Mouse (Mus musculus): ENCODE results near the gene Sit1.
"Not testable (repeated sequence)": the region's sequence is repeated elsewhere in the genome, so short reads cannot be mapped to it uniquely, and the experiment has no call there.

The Sit1 gene

DNA sequence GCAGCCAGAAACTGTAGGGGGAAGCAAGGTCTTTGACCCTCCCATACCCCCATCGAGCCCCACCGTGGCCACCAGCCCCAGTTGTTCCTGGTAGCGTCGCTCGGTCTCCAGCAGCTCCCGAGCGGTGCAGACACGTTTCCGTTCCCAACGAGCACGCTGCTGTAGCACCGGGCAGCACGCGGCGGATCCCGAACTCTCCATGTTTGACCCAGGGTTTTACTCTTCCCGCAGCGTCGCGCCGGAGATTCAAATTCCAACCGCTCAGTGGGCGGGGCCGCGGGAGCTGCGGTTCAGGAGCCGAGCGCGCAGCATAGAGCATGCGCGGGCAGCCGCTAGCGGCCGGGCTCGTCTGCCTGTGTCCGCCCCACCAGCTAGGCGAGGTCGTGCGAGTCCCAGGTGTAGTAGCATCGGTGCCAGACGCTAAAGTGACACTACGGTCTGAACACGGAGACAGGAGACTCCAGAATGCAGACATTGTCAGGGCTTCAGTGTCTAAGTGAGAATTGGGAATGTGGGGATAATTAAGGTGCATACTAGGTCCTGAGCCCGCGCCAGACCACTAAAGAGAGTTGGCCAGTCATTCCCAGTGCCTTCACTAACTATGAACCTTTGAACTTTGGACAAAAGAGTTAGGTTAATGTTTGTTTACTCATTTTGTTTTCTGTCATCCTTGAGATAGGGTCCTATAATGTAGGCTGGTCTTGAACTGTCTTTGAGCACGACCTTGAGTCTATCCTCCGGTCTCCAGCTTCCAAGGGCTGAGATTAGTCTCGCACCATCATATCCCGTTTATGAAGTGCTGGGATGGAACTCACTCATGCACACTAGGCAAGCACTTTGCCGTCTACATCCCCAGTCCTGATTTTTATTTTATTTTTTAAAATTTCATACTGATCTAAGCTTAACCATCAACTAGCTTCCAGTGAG lies 16.1 kb upstream of the Sit1 start, which contains the start of gene Arhgef39:
Gene Arhgef39, minus strand, starts transcription at position 289 of the 927 bp plus-strand sequence.
- peak; percentile 59 for DNase-seq

DNA sequence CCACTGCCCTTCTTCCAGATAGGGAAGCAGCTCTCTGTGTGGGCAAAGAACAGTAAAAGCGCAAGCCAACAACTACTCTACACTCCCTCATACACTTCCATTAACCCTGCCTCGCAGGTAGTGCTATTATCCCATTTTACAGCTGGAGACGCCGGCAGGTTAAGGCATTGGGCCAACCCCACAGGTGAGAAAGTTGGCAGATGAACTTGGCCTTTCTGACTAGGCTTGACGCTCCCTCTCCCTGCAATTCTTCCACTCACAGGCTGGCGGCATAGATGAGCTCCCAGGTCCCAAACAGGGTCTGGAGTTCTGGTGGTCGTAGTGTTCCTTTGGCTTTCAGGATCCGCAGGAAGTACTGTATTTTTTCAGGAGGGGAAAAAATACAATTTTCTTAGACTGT lies 15.4 kb upstream of the Sit1 start:
- DNase-seq = no peak

DNA sequence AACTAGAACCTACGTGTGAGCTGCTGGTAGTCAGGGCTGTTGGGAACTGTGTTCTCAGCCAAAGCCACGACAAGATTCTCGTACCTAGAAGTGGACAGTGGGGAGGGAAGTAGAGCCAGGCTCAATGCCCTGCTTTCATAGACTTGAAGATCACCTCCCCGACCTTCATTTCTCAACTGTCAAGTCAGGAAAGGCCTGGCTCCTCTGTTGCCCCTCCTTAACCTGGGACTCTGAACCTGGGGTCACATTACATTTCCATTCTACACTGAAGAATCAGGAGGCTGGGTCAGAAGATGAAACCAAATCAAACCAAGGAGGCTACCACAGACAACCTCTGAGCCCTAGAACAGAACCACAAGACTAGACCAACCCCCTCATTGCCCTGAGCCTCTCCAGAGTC lies 14.4 kb upstream of the Sit1 start:
- DNase-seq = no peak

DNA sequence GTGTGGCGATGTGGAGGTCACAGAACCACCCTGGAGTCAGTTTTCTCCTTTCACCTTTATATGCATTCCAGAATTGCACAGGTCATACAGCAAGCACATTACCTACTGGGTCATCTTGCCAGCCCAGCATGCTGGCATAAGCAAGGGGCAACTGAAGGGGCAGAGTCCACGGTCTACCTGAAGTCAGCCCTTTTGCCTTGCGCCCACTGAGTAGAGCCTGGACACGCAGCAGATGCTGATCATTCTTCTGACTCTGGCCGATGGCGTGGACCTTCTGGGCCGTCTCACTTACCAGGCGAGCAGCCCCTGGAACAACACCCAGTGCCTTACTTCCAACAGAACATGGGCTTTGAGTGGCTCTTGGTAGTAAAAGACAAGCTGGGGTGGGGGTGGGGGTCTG lies 13.9 kb upstream of the Sit1 start:
- no peak for DNase-seq

DNA sequence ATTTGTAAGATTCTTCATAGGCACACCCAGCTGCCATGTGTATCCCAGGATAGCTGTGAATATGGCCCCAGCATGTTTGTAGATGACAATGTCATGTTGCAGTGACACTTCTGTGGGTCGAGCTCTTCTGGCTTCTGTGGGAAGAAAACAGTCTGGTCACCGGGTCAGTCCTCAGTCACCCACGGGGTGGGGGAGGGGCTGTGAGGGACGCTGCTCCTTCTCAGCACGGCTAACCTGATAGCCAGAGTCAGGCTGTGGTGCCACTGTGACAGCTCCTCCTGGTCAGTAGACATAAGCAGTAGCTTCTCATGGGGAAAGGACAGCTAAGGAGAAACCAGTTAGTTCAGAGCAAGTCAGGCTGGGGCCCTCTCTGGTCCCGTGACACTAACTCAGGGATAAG lies 13.1 kb upstream of the Sit1 start:
- no peak for DNase-seq

DNA sequence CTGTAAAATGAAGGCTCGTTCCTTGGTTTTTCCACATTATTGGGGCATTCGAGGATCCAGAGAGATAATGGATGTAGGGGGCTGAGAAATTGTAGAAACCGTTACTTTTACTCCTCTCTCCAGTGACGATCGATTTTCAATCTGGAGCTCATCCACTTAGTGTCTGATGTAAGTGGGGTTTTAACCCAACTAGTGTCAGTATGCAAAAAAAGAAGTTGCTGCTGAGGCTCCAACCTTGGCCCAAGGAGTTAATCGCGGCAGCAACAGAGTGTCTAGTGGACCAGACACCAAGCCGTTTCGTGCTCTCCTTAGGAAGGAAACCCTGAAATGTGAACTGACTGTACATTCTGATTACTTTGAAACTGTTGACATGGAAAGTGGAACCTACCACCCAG lies 10.3 kb upstream of the Sit1 start:
- DNase-seq = no peak

DNA sequence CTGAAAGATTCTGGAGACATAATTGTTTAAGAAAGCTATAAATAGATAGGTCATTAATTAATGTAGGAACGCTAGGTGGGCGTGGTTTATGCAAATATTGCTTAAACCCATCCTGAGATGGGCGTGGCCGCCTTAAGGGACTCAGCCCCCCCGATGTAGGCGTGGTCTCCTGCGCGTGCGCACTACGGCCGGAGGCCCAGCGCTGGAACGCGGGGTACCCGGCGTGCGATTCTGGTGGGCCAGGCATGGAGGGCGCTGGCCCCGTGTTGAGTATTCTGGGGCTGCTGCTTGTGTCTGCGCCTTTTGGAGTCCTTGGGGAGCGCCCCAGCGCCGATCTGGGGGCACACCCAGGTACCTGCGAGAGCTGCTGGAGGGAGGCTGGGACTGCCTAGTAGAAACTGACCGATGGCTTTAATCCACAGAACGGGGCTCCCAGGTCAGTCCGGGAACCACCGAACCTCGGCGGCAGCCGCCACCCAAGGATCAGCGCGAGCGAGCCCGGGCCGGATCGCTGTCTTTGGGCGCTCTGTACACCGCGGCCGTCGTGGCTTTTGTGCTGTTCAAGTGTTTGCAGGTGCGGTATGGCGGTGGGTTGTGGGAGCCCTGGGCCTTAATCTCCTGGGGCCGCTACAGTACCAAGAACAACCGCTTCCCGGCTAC lies 9.8 kb upstream of the Sit1 start:
- peak; percentile 96 for DNase-seq

DNA sequence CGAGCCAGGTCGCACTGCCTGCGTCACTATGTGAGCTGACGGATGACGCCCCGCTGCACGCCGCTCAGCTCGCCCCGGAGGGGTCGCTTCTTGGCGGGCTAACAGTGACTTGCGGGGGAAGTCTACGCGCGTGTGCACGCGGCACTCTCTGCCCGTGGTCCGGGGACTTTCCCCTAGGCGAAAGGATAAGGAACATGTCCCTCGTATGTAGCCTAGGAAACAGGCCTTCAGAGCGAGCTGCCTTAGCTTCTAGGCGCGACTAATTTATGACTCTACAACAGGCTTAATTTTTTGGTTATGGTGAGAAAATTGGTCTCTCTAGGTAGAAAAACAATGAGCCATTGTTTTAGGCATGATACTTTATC lies 9.3 kb upstream of the Sit1 start, which contains the start of gene Ccdc107:
Gene Ccdc107, plus strand, starts transcription at position 80 of the 365 bp plus-strand sequence.
- DNase-seq = peak; percentile 98

DNA sequence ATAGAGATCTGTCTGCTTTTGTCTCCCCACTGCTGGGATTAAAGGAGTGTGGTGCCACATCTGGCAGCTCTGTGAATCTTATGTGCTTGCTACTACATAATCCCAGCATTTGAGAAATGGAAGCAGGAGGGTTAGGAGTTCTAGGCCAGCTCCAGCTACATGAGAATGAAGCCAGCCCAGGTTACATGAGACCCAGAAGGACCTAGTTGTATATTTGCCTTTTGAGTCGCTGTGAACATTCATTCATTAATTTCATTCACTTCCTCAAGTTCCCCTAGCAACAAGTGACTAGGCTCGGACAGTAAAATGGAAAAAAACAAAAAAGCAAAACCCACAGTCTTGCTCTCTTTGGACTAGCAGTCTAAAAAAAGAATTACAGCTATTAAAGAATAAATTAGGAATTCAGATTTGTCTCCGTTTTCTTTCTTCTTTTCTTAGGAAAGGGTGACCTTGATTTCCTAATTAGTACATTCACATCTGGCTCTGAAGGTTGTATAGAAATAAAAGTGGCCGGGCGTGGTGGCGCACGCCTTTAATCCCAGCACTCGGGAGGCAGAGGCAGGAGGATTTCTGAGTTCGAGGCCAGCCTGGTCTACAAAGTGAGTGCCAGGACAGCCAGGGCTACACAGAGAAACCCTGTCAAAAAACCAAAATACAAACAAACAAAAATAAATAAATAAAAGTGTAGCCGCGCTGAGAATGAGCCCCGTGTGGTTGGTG lies 8.7 kb upstream of the Sit1 start:
- no peak for DNase-seq

DNA sequence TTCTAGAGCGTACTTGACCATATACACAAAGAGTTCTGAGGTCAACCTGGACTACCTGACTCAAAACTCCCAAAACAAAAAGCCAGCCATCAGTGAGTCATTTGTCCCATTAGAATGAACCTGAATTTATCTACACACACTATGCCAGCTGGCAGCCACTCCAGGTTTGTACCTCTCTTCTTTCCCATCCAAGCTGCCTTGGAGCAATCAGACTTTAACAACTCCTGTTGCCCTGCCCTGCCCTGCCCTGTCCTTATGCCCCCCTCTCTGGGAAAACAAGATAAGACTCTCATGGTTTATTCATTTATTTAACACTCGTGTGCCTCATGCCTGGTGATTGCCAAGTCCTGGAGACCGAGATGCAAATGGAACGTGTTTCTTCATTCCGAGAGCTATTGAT lies 7.3 kb upstream of the Sit1 start:
- no peak for DNase-seq

DNA sequence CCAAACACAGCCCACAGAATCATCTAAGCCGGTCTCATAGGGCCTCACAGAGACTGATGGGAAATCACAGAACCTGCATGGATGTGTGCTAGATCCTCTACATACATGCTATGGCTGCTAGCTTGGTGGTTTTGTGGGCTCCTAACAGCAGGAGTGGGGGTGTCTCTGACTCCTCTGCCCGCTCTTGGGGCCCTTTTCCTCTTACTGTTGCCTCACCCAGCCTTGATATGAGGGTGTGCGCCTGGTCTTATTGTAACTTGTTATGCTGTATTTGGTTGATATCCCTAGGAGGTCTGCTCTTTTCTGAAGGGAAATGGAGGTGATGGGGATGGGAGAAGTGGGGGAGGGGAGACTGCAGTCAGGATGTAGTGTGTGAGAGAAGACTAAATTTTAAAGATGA lies 6.1 kb upstream of the Sit1 start:
- DNase-seq = no peak

DNA sequence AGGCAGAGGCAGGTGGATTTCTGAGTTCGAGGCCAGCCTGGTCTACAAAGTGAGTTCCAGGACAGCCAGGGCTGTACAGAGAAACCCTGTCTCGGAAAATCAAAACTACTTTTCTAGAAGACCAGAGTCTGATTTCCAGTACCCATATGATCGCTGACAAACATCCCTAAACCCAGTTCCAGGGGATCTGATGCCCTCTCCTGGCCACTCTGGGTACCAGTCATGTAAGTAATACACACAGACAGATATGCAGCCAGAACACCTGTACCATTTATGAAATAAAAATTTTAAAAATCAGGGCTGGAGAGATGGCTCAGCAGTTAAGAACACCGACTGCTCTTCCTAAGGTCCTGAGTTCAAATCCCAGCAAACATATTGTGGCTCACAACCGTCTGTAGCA lies 2.1 kb upstream of the Sit1 start:
- DNase-seq = not testable (repeated sequence)

DNA sequence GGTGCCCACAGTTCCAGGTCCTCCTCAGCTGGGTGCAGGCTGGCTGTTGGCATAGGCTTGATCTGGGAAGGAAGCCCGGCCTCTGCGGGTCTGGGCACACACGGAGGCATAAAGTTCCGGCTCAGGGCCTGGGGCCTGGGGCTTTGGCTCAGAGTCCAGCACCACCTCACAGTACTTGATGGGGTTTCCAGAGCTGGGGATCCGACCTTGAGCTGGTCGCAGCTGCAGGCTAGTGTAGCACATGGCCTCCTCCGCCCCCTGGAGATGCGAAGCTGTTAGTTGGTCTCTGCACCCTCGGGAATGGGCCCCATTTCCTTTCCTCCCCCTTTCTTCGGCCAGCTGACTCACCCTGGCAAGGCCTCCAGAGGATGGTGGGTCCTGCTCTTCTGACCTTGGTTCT lies 943 bp downstream of the Sit1 start:
- no peak for DNase-seq

DNA sequence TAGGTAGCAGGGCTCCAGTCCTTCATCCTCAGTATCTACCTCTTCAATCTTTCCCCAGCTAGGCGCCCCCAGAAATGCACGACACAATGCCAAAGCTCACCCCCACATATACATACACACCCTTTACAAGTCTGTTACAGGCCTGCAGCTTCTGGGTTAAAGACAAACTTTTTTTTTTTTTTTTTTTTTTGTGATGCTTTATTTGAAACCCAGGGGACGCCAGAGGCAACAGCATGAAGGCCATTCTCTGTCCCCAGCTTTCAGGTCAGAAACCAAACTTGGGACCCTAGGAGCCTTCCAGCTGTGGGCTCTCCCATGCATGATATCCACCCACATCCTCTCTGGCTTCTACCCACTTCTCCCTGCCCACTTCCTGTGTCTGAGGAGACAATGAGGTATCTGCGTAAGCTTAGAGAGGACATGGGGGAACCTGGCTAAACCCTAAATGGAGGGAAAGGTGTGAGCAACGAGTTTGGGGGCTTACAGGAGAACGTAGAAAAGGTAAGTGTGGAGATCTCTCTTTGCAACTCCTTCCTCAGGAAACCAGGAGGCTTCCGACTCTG lies 1.6 kb downstream of the Sit1 start:
- no peak for DNase-seq

DNA sequence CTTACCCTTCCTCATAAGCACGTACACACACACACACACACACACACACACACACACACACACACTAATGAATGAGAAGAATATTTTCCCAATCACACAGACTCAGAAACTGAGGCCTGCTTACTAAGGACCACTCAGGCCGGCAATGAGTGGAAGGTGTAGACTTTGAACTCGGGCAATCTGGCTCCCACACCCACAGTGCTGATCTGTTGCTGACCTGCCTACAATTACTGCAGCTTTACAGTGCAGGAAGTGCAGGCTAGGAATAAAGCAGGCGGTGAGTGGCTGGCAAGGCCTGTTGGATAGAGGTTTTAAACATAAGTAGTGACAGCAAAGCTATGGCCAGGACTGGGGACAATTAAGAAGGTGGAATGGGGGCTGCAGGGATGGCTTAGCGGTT lies 2.5 kb downstream of the Sit1 start:
- no peak for DNase-seq

DNA sequence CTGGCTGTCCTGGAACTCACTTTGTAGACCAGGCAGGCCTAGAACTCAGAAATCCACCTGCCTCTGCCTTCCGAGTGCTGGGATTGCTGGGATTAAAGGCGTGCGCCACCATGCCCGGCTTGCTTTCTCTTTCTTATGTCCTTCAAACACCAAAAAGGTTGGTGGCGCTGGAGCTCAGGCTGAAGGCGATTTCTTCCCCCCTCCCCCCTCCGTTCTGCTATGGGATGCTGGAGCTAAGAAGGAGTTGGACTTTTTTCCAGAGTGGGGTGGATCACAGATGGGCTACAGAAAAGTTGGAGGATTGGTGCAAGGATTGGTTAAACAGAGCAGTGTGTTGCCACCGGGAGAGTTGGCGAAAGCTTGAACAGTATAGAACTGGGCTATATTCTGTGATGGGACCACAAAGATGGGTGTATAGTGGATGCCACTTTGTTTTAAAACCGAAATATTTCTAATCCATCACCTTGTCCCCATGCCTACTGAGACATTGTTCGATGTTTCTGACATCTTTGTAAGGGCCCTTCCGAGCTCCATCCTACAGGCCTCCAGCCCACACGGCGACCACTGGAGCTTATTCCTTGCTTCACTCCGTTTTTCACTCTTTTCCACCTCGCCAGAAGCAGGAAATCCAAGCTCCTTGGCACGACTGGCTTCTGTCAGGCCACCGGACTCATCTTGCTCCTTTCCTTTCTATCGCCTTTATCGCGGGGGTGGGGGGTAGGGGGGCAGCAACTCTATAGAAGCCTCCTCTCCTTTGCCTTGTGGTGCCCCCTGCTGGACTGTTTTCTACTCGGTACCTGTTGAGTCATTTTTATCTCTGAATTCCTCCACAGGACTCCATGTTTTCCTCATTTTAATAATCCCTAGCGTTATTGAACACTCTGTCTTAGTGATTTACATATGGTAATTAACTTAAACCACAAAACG lies 4.4 kb downstream of the Sit1 start:
- DNase-seq = no peak

DNA sequence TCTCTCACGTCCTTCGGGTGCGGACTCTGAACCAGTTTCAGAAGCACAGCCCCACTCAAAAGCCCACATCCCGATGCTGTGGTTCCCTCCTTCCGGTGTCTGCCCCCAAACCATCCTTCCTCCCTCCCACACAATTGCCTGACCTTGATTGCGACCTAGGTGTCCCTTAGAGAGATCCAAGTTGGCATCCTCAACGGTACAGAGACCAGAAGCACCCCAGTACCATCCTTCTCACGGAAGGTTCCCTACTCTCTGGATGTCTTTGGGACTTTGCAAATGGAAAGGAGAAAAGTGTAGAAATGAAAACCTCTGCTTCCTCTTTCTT lies 5.0 kb downstream of the Sit1 start:
- DNase-seq = no peak

DNA sequence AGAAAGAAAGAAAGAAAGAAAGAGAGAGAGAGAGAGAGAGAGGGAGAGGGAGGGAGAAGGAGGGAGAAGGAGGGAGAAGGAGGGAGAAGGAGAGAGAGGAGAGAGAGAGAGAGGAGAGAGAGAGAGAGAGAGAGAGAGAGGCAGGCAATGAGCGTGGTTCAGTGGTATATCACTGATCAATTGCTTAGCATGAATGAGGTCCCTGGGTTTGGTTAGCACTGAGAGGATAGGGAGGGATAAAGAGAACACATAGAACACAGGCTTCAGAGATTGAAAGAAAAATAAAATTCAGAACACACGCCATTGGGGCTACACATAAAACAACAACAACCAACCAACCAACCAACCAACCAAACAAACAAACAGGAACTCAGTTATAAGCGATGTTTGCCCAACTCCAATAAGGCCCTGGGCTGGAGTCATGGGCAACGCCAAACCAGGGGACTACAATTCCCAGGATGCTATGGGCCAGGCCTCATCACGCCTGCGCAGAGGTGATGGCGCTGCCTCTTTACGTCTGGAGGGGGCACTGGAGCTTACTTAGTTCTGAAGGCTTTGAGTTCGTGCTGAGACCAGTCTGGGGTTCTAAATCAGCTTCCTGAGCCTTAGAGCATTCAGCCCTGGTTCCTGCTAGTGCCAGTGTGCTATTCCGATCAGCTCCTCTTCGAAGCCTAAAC lies 5.5 kb downstream of the Sit1 start:
- peak; percentile 92 for DNase-seq

DNA sequence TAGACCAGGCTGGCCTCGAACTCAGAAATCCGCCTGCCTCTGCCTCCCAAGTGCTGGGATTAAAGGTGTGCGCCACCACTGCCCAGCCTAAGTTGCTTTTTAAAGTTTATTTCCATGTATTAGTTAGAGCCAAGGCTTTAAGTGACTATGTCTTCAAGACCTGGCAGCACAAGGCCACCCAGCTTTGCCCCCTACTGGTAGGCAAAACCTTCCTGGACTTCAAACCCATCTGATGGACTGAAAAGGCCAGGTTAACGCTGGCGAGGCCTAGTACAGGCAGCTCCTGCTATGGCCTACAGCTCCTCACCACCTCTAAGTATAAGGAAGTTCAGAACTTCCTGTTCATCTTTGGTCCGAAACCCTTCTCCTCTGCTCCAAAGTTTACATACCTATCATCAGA lies 6.9 kb downstream of the Sit1 start:
- DNase-seq = no peak

DNA sequence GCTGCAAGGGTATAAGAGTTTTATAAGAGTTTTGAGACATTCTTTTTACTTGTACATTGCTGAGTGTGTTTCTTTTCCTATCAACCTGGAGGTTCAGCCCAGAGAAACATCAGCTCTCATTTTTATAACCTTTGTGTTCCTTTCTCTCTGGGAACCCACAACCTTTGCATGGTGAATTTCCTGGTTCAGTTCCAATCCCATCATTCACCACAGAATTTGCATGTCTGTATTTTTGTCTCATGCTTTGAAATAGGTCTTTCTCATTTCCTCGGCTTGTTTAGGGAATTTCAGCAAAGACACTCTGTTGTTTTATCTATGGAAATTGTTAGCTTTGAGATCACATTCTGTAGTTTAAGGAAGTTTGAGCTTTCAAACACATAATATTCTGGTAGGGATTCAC lies 9.9 kb downstream of the Sit1 start:
- DNase-seq = no peak

DNA sequence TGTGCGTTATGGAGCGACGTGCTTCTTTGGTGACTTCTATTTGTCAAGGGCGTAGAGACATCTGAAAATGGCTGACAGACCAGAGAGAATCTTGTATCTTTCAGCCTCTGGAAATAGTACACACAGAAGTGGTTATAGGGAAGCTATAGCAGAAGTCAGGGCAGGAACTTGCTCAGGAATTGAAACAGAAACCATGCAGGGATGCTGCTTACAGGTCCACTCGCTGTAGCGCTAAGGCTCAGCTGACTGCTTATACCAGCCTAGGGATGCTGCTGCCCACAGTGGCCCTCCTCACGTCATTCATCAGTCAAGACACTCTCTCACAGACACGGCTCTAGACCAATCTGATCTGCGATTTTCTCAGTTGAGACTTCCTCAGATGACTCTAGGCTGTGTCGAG lies 13.2 kb downstream of the Sit1 start:
- no peak for DNase-seq

DNA sequence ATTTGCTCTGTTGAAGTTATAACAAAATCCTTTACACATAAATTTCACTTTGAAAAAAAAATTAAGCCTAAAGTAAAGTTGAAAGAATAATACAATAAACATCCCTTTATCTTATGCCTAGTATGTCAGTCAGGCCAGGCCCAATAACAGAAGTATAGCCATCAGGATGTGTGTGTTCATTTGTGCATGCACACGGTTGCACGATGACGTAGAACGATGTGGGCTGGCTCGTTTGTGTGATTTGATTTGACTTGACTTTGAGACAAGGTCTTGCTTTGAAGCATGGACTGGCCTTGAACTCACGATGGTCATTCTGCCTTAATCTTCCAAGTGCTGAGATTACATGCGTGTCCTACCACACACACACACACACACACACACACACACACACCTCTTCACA lies 16.7 kb downstream of the Sit1 start:
- no peak for DNase-seq

Measured in layer of hippocampus, adult 9-11 months (tissue).